Mouse (Mus musculus): ENCODE results near the gene Mc3r. TPM values are rescaled to one million over a fixed set of nuclear protein-coding genes. Genes with fewer than 3 reads are reported as not detected.

Mc3r gene
- total RNA-seq, 2 experiments from 2014 or later = not detected

DNA sequence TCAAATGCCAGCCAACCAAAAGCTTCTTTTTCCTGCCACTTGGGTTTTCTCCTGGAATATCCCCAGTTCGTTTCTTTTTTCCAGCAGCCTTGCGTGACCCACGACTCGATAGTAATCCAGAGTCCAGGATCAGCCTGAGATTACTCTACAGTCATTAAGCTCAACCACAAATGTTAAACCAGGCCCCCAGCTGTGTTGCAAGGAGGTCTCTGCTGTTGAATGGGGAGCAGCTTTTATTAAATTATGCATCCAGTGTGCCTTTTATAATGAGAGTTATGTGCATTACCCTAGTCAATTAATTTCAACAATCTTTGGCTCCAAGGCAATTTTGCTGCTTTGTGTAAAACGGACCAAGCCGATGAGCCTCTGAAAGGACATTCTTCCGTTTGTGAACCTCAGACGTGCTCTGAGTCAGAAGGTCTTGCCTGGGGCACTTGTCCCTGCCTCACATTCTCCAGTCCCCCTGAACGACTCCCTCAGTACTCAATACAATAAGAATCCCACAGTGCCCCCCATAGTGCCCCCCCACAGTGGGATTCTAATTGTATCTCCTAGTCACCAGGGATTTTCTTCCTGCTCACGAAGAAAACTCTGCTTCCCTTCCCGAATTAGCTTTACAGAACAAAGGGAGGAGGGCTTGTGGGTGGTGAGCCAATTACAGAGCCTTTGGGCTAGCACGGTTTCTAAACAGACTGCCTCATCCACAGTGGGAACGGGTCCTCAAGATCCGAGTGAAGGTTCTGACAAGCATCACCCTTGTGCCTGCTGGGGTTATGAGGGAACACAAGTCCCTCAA, 51.0 kb downstream of the Mc3r start:
- DNase-seq = no peak

Other genes with a start within 250 kb of the Mc3r start
- gene Cbln4, start 205.0 kb upstream of the Mc3r start, total RNA-seq (2021) = not detected
- gene Fam210b, start 97.1 kb downstream of the Mc3r start, total RNA-seq (2021) = 1 to 10 TPM; 3.2 to 3.3 TPM
- 1 to 10 TPM; 6.0 to 7.0 TPM for gene Aurka, start 122.0 kb downstream of the Mc3r start, total RNA-seq (2021)
- 10 to 100 TPM; 15.8 to 22.2 TPM for gene Cstf1, start 122.2 kb downstream of the Mc3r start, total RNA-seq (2021)
- gene Cass4, start 145.3 kb downstream of the Mc3r start, total RNA-seq (2021) = under 1 TPM; 0.26 to 0.41 TPM
- gene Rtf2, start 192.1 kb downstream of the Mc3r start, total RNA-seq (2021) = 10 to 100 TPM; 34.9 to 40.9 TPM
- gene Gcnt7, start 210.1 kb downstream of the Mc3r start, total RNA-seq (2021) = not detected
- under 1 TPM; 0.35 to 0.54 TPM for gene Fam209, start 224.0 kb downstream of the Mc3r start, total RNA-seq (2021)